Mouse (Mus musculus) liver, adult 2 months (tissue): ENCODE measurements around the gene Pet100.

Experiments used
- CTCF ChIP-seq: fragments of 200-500 bp; IDR thresholded peaks from 2 replicates; pipeline ENCODE4 v1.5.1; 2011; ENCODE audit warnings: low read depth, low read length, control low read depth
- POLR2A ChIP-seq: fragments of 200-500 bp; IDR thresholded peaks from 2 replicates; pipeline ENCODE4 v1.6.1; 2011; ENCODE audit warnings: low read length, control low read depth; ENCODE audit not compliant: insufficient read depth; ENCODE audit errors: extremely low read depth

- TF ChIP-seq CTCF, result no peak
- TF ChIP-seq POLR2A, result no peak
Observed at GRCm38 (mm10) chr8:3599219-3599618, 22.1 kb upstream of the Pet100 start.
